Mouse (Mus musculus): ENCODE measurements at regions not wholly inside any gene's neighbourhood (a gene's known extent, or its start where the extent isn't known, plus 50 kb on each side); places are given as distances from the start of the nearest gene placed in this dataset.
"Not testable (repeated sequence)": the region's sequence is repeated elsewhere in the genome, so short reads cannot be mapped to it uniquely, and the experiment has no call there.

- Histone ChIP-seq H3K4me3 (ENCODE audit: low read depth, low read length) (no peak overlapping the region), H3K27ac (replicated peaks) (no peak overlapping the region), H3K36me3 (ENCODE audit: control insufficient read depth, insufficient read depth, low read length) (no peaks in the 10 kb centered on the region), H3K9me3 (ENCODE audit: control insufficient read depth, low read length) (no peaks in the 10 kb centered on the region), H3K9ac (ENCODE audit: low read length) (no peak overlapping the region), H3K27me3 (ENCODE audit: control insufficient read depth, insufficient read depth, low read length) (no peaks in the 10 kb centered on the region), H3K4me1 (replicated peaks; ENCODE audit: control insufficient read depth, insufficient read depth) (no peaks in the 10 kb centered on the region), H3K4me2 (replicated peaks; ENCODE audit: low read depth) (no peak overlapping the region)
- ATAC-seq (ENCODE audit: low FRiP score, low TSS enrichment) (no peak), DNase-seq (ENCODE audit: low spot score) (no peak)
- 80% methylated on average over 7 of the region's 7 CpGs for WGBS
- TF ChIP-seq CTCF (IDR thresholded peaks at IDR 0.05; ENCODE audit: low read depth) (no peak), EP300 (optimal IDR thresholded peaks at IDR 0.05) (no peak)
These were observed 494.1 kb upstream of the Klf6 start for GRCm38 (mm10) chr13:5367058-5367797.

GRCm38 (mm10) chr13:5370007-5370406, 491.3 kb upstream of the Klf6 start:
- TF ChIP-seq CTCF (IDR thresholded peaks at IDR 0.05; ENCODE audit: low read depth) (no peak), EP300 (optimal IDR thresholded peaks at IDR 0.05) (no peak)
- Histone ChIP-seq H3K9me3 (ENCODE audit: control insufficient read depth, low read length) (no peaks in the 10 kb centered on the region), H3K4me2 (replicated peaks; ENCODE audit: low read depth) (no peak overlapping the region), H3K27me3 (ENCODE audit: control insufficient read depth, insufficient read depth, low read length) (no peaks in the 10 kb centered on the region), H3K4me1 (replicated peaks; ENCODE audit: control insufficient read depth, insufficient read depth) (no peaks in the 10 kb centered on the region), H3K9ac (ENCODE audit: low read length) (no peak overlapping the region), H3K4me3 (ENCODE audit: low read depth, low read length) (no peak overlapping the region), H3K36me3 (ENCODE audit: control insufficient read depth, insufficient read depth, low read length) (no peaks in the 10 kb centered on the region), H3K27ac (replicated peaks) (no peak overlapping the region)
- no peak for ATAC-seq (ENCODE audit: low FRiP score, low TSS enrichment)
- WGBS = 70% methylated on average over 8 of the region's 8 CpGs
- no peak for DNase-seq (ENCODE audit: low spot score)

- no peak for DNase-seq (ENCODE audit: low spot score)
- H3K4me2 ChIP-seq (replicated peaks; ENCODE audit: low read depth) = no peak overlapping the region
- H3K36me3 ChIP-seq (ENCODE audit: control insufficient read depth, insufficient read depth, low read length) = no peaks in the 10 kb centered on the region
- ATAC-seq (ENCODE audit: low FRiP score, low TSS enrichment) = no peak
- no peak for TF ChIP-seq EP300 (optimal IDR thresholded peaks at IDR 0.05)
- no peak for TF ChIP-seq CTCF (IDR thresholded peaks at IDR 0.05; ENCODE audit: low read depth)
- H3K9ac ChIP-seq (ENCODE audit: low read length) = no peak overlapping the region
- H3K27ac ChIP-seq (replicated peaks) = no peak overlapping the region
- no peaks in the 10 kb centered on the region for H3K27me3 ChIP-seq (ENCODE audit: control insufficient read depth, insufficient read depth, low read length)
- no peak overlapping the region for H3K4me3 ChIP-seq (ENCODE audit: low read depth, low read length)
- H3K9me3 ChIP-seq (ENCODE audit: control insufficient read depth, low read length) = no peaks in the 10 kb centered on the region
- no peaks in the 10 kb centered on the region for H3K4me1 ChIP-seq (replicated peaks; ENCODE audit: control insufficient read depth, insufficient read depth)
These were observed 488.1 kb upstream of the Klf6 start for GRCm38 (mm10) chr13:5373191-5373590.

- no peaks in the 10 kb centered on the region for H3K36me3 ChIP-seq (ENCODE audit: control insufficient read depth, insufficient read depth, low read length)
These were observed 453.0 kb upstream of the Klf6 start for GRCm38 (mm10) chr13:5408226-5408804.

GRCm38 (mm10) chr13:5412052-5412451, 449.2 kb upstream of the Klf6 start:
- Histone ChIP-seq H3K4me2 (replicated peaks; ENCODE audit: low read depth) (no peak overlapping the region), H3K4me1 (replicated peaks; ENCODE audit: control insufficient read depth, insufficient read depth) (no peaks in the 10 kb centered on the region), H3K36me3 (ENCODE audit: control insufficient read depth, insufficient read depth, low read length) (no peaks in the 10 kb centered on the region), H3K9me3 (ENCODE audit: control insufficient read depth, low read length) (no peaks in the 10 kb centered on the region), H3K27ac (replicated peaks) (no peak overlapping the region), H3K4me3 (ENCODE audit: low read depth, low read length) (no peak overlapping the region), H3K9ac (ENCODE audit: low read length) (no peak overlapping the region), H3K27me3 (ENCODE audit: control insufficient read depth, insufficient read depth, low read length) (no peaks in the 10 kb centered on the region)
- TF ChIP-seq EP300 (optimal IDR thresholded peaks at IDR 0.05) (no peak), CTCF (IDR thresholded peaks at IDR 0.05; ENCODE audit: low read depth) (no peak)
- no peak for DNase-seq (ENCODE audit: low spot score)
- ATAC-seq (ENCODE audit: low FRiP score, low TSS enrichment) = no peak

More at GRCm38 (mm10) chr13:5408226-5408804, 453.0 kb upstream of the Klf6 start:
- H3K9ac ChIP-seq (ENCODE audit: low read length) = no peak overlapping the region
- H3K4me1 ChIP-seq (replicated peaks; ENCODE audit: control insufficient read depth, insufficient read depth) = no peaks in the 10 kb centered on the region
- H3K4me3 ChIP-seq (ENCODE audit: low read depth, low read length) = no peak overlapping the region
- no peak for DNase-seq (ENCODE audit: low spot score)
- H3K9me3 ChIP-seq (ENCODE audit: control insufficient read depth, low read length) = no peaks in the 10 kb centered on the region
- H3K27me3 ChIP-seq (ENCODE audit: control insufficient read depth, insufficient read depth, low read length) = no peaks in the 10 kb centered on the region
- 85% methylated on average over 4 of the region's 4 CpGs for WGBS
- no peak overlapping the region for H3K4me2 ChIP-seq (replicated peaks; ENCODE audit: low read depth)
- ATAC-seq (ENCODE audit: low FRiP score, low TSS enrichment) = no peak
- no peak for TF ChIP-seq EP300 (optimal IDR thresholded peaks at IDR 0.05)
- TF ChIP-seq CTCF (IDR thresholded peaks at IDR 0.05; ENCODE audit: low read depth) = no peak
- no peak overlapping the region for H3K27ac ChIP-seq (replicated peaks)

GRCm38 (mm10) chr13:5413009-5413408, 448.3 kb upstream of the Klf6 start:
- not testable (repeated sequence) for ATAC-seq (ENCODE audit: low FRiP score, low TSS enrichment); H3K9me3 ChIP-seq (ENCODE audit: control insufficient read depth, low read length); H3K9ac ChIP-seq (ENCODE audit: low read length); H3K4me2 ChIP-seq (replicated peaks; ENCODE audit: low read depth); H3K4me1 ChIP-seq (replicated peaks; ENCODE audit: control insufficient read depth, insufficient read depth); H3K4me3 ChIP-seq (ENCODE audit: low read depth, low read length); H3K27me3 ChIP-seq (ENCODE audit: control insufficient read depth, insufficient read depth, low read length); H3K36me3 ChIP-seq (ENCODE audit: control insufficient read depth, insufficient read depth, low read length); DNase-seq (ENCODE audit: low spot score); H3K27ac ChIP-seq (replicated peaks)

All from stomach, postnatal 0 days (tissue).